Mouse (Mus musculus): Measurements from ENCODE around the gene Armh1.
"Not testable (repeated sequence)": the region's sequence is repeated elsewhere in the genome, so short reads cannot be mapped to it uniquely, and the experiment has no call there.

Armh1 gene

GRCm38 (mm10) chr4:117267831-117268437 is 16.0 kb upstream of the Armh1 start:
- no peak for DNase-seq

GRCm38 (mm10) chr4:117267284-117267683 is 15.4 kb upstream of the Armh1 start:
- peak; percentile 84 for DNase-seq

- no peak for DNase-seq
Observed at GRCm38 (mm10) chr4:117262987-117263386, 11.1 kb upstream of the Armh1 start.

- DNase-seq = no peak
Observed at GRCm38 (mm10) chr4:117262101-117262913, 10.4 kb upstream of the Armh1 start.

- DNase-seq = no peak
Observed at GRCm38 (mm10) chr4:117261222-117261621, 9.3 kb upstream of the Armh1 start.

GRCm38 (mm10) chr4:117259909-117260308 is 8.0 kb upstream of the Armh1 start:
- not testable (repeated sequence) for DNase-seq

- no peak for DNase-seq
Observed at GRCm38 (mm10) chr4:117254672-117255071, 2.7 kb upstream of the Armh1 start.

- DNase-seq = no peak
Observed at GRCm38 (mm10) chr4:117254017-117254627, 2.2 kb upstream of the Armh1 start.

GRCm38 (mm10) chr4:117253218-117254016 is 1.5 kb upstream of the Armh1 start:
- DNase-seq = no peak

GRCm38 (mm10) chr4:117252755-117253154 is 830 bp upstream of the Armh1 start:
- DNase-seq = peak; percentile 58

GRCm38 (mm10) chr4:117252351-117252750 is 426 bp upstream of the Armh1 start:
- DNase-seq = no peak

- DNase-seq = no peak
Observed at GRCm38 (mm10) chr4:117250982-117251381, 943 bp downstream of the Armh1 start.

GRCm38 (mm10) chr4:117240867-117241266 is 11.1 kb downstream of the Armh1 start:
- DNase-seq = no peak

- peak; percentile 63 for DNase-seq
Observed at GRCm38 (mm10) chr4:117239153-117239552, 12.8 kb downstream of the Armh1 start.

GRCm38 (mm10) chr4:117235822-117236221 is 16.1 kb downstream of the Armh1 start:
- no peak for DNase-seq

GRCm38 (mm10) chr4:117234166-117234741 is 17.7 kb downstream of the Armh1 start:
- no peak for DNase-seq

- no peak for DNase-seq
Observed at GRCm38 (mm10) chr4:117231208-117231607, 20.7 kb downstream of the Armh1 start.

- DNase-seq = no peak
Observed at GRCm38 (mm10) chr4:117230331-117230730, 21.6 kb downstream of the Armh1 start.

- no peak for DNase-seq
Observed at GRCm38 (mm10) chr4:117229590-117229989, 22.3 kb downstream of the Armh1 start.

GRCm38 (mm10) chr4:117225250-117225649 is 26.7 kb downstream of the Armh1 start:
- no peak for DNase-seq

GRCm38 (mm10) chr4:117224122-117224521 is 27.8 kb downstream of the Armh1 start:
- no peak for DNase-seq

- DNase-seq = no peak
Observed at GRCm38 (mm10) chr4:117223001-117223400, 28.9 kb downstream of the Armh1 start.

- no peak for DNase-seq
Observed at GRCm38 (mm10) chr4:117221836-117222235, 30.1 kb downstream of the Armh1 start.

Data from kidney, postnatal 14 days (tissue).